Mouse (Mus musculus): ENCODE data around the gene Dvl2.

DNA sequence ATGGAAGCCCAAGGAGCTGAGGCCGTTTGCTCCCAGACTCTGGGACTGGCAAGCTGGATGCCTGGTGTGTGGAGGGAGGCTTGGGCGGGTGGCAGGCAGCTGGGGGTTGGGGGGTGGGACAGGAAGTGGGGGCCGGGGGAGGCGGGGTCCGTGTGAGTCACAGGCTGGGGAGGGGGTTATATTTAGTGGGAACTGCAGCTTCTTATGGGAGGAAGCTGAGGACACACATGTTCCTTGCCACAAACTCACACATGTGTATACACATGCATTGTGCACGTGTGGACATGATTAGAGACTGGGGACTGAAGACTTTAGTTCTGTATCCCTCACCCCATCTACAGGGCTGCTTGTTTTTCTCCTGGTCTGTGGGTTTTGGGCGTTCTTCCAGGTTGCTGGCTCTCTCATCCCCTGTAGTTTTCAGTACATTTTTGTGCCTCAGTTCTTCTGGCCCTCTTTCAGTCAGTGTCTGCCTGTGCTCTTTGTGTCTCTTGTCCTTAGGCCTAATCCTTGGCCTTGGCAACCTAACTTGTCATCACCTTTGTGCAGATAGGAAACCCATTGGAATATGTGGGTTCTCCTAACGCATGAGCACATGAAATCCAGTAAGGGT, 19.7 kb downstream of the Dvl2 start:
- no peak for TF ChIP-seq CTCF (IDR thresholded peaks at IDR 0.05; ENCODE audit: low read depth)
- TF ChIP-seq EP300 (optimal IDR thresholded peaks at IDR 0.05): no peak

Data from stomach, postnatal 0 days (tissue).